Mouse (Mus musculus) retina, embryonic 14.5 days (tissue): Measurements from ENCODE around the gene Tmem266.

Experiments
- DNase-seq: peaks from one replicate; pipeline ENCODE4 v3.0.0-alpha.2; 2015; ENCODE audit warnings: low spot score

Gene Tmem266

GRCm38 (mm10) chr9:55404256-55404655, 77.5 kb downstream of the Tmem266 start:
- DNase-seq = no peak

GRCm38 (mm10) chr9:55404976-55405702, 78.4 kb downstream of the Tmem266 start:
- no peak for DNase-seq

GRCm38 (mm10) chr9:55406773-55407172, 80.1 kb downstream of the Tmem266 start:
- DNase-seq = no peak

- DNase-seq = peak; percentile 34
Observed at GRCm38 (mm10) chr9:55408851-55409250, 82.1 kb downstream of the Tmem266 start.

GRCm38 (mm10) chr9:55409833-55410232, 83.1 kb downstream of the Tmem266 start:
- DNase-seq = no peak

GRCm38 (mm10) chr9:55410430-55410829, 83.7 kb downstream of the Tmem266 start:
- no peak for DNase-seq

GRCm38 (mm10) chr9:55411154-55411553, 84.4 kb downstream of the Tmem266 start:
- DNase-seq = peak; percentile 25

GRCm38 (mm10) chr9:55421786-55422185, 95.1 kb downstream of the Tmem266 start:
- no peak for DNase-seq

- no peak for DNase-seq
Observed at GRCm38 (mm10) chr9:55423451-55424424, 97.0 kb downstream of the Tmem266 start.

- DNase-seq = no peak
Observed at GRCm38 (mm10) chr9:55425271-55425810, 98.6 kb downstream of the Tmem266 start.

- peak; percentile 90 for DNase-seq
Observed at GRCm38 (mm10) chr9:55429242-55429975, 102.7 kb downstream of the Tmem266 start.

GRCm38 (mm10) chr9:55430133-55430532, 103.4 kb downstream of the Tmem266 start:
- DNase-seq = peak; percentile 27

GRCm38 (mm10) chr9:55432306-55433289, 105.9 kb downstream of the Tmem266 start:
- DNase-seq = no peak

GRCm38 (mm10) chr9:55433875-55434274, 107.2 kb downstream of the Tmem266 start:
- no peak for DNase-seq

GRCm38 (mm10) chr9:55438433-55438832, 111.7 kb downstream of the Tmem266 start:
- no peak for DNase-seq

GRCm38 (mm10) chr9:55439206-55439780, 112.6 kb downstream of the Tmem266 start:
- no peak for DNase-seq

- peak; percentile 59 for DNase-seq
Observed at GRCm38 (mm10) chr9:55447509-55447908, 120.8 kb downstream of the Tmem266 start.

- DNase-seq = no peak
Observed at GRCm38 (mm10) chr9:55449108-55449507, 122.4 kb downstream of the Tmem266 start.

- DNase-seq = no peak
Observed at GRCm38 (mm10) chr9:55450035-55450434, 123.3 kb downstream of the Tmem266 start.

- DNase-seq = no peak
Observed at GRCm38 (mm10) chr9:55451426-55451825, 124.7 kb downstream of the Tmem266 start.
